Mouse (Mus musculus) ES-E14 (cell line): ENCODE data around the gene Nxn.

Source experiments
- CHD2 ChIP-seq: IDR thresholded peaks from 2 replicates; pipeline ENCODE4 v1.6.1; 2014; ENCODE audit warnings: mild to moderate bottlenecking, low read depth, low read length, inconsistent platforms
- HCFC1 ChIP-seq: IDR thresholded peaks from 2 replicates; pipeline ENCODE4 v1.6.1; 2012; ENCODE audit warnings: low read length, inconsistent platforms, borderline replicate concordance; ENCODE audit not compliant: insufficient read depth
- MAFK ChIP-seq: IDR thresholded peaks from 2 replicates; pipeline ENCODE4 v1.6.1; 2014; ENCODE audit warnings: mild to moderate bottlenecking, low read depth, low read length, inconsistent platforms; ENCODE audit not compliant: insufficient read depth
- ZC3H11A ChIP-seq: IDR thresholded peaks from 2 replicates; pipeline ENCODE4 v1.6.1; 2012; ENCODE audit warnings: low read depth, mild to moderate bottlenecking, inconsistent platforms, low read length, borderline replicate concordance
- ZNF384 ChIP-seq: IDR thresholded peaks from 2 replicates; pipeline ENCODE4 v1.6.1; 2012; ENCODE audit warnings: low read depth, low read length, inconsistent platforms

DNA sequence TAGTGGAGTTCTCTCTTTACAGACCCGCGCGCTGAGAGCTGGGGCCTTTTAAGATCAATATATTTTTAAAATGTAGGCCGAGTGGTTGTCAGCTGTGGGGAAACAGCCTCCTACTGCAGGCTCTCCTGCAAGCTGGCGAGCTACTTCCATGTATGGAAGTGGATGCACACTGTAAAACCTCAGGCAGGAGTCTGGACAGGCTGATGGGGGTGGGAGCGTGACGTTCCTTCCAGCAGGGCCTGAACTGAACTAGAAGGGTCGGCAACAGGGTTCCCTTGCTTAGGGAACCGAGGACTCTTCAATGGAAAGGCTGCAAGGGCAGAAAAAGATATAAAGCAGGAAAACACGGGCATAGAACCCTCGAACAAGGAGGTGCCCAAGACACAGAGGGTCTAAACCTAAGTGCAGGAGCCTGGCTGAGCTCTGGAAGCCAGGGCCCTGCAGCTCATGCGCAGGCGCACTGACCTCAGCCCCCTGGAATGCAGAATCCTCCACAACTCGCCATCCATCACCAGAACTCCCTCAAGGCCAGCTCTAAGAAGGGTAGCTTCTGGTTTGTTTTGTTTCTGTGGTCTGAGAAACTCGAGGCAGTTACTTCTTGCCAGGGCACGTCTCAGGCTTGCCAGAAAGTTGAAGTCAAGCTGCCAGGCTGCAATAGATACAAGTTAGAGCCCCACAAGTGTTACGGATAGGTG lies 24.3 kb downstream of the Nxn start:
- TF ChIP-seq CHD2 = no peak
- TF ChIP-seq ZNF384 = no peak
- no peak for TF ChIP-seq ZC3H11A
- no peak for TF ChIP-seq MAFK
- no peak for TF ChIP-seq HCFC1
